Mouse (Mus musculus): ENCODE measurements at regions not wholly inside any gene's neighbourhood (a gene's known extent, or its start where the extent isn't known, plus 50 kb on each side); places are given as distances from the start of the nearest gene placed in this dataset.

DNA sequence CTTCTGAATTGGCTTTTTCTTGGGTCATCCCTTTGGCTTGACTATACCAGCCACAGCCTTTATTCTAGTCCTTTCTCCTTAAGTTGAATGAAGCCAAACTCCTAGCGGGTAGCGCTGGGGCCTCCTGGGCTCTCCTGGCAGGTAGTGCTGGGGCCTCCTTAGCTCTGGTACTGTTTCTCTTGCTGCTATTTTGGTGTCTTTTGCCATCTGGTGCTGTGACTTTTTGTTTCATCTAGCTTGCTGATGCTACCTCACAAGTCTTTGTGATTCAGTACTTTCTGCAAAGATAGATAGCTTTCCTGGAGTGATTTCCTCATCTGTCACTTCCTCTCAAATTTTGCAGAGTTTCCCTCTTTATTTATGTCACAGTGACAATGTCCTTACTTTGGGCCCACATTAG, 90.1 kb downstream of the Tmem200c start:
- Histone ChIP-seq H3K36me3 (ENCODE audit: control insufficient read depth, insufficient read depth, low read length) (no peaks in the 10 kb centered on the region), H3K4me1 (ENCODE audit: control insufficient read depth, insufficient read depth, low read length) (no peaks in the 10 kb centered on the region), H3K27me3 (replicated peaks; ENCODE audit: control insufficient read depth, insufficient read depth, low read length) (no peaks in the 10 kb centered on the region; the same call in 1 of the 2 replicates), H3K27ac (ENCODE audit: insufficient read depth, low read depth, low read length) (no peak overlapping the region), H3K4me3 (ENCODE audit: insufficient read depth, low read depth, low read length) (no peak overlapping the region)
- TF ChIP-seq POLR2A (IDR thresholded peaks at IDR 0.05; ENCODE audit: low read depth, low read length) = no peak
- no peak for TF ChIP-seq CTCF (conservative IDR thresholded peaks at IDR 0.05; ENCODE audit: insufficient read depth, insufficient read length, low read depth, low read length)
- 98% methylated on average over 2 of the region's 2 CpGs for WGBS
- no peak for DNase-seq

DNA sequence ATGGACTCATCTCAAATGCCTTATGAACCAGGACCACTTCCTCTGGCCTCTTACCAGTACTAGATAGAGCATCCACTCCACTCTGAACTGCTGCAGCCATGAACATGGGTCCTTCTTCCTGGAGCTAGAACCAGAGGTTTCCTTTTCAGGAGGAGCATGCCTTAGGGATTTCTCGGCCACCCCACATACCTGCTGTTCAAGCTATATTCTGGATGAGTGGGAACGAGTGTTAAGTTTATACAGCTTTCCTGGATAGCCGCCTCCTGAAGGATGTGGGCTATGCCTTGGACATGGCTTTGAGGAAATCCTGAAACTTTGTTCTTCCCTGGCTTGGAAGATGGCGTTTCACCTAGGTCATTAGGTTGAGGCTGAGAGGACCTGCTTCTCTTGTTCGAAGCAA, 91.8 kb downstream of the Tmem200c start:
- DNase-seq = no peak
- TF ChIP-seq POLR2A (IDR thresholded peaks at IDR 0.05; ENCODE audit: low read depth, low read length) (no peak), CTCF (conservative IDR thresholded peaks at IDR 0.05; ENCODE audit: insufficient read depth, insufficient read length, low read depth, low read length) (no peak)
- H3K4me3 ChIP-seq (ENCODE audit: insufficient read depth, low read depth, low read length) = no peak overlapping the region
- WGBS = 89% methylated on average over 5 of the region's 5 CpGs
- H3K4me1 ChIP-seq (ENCODE audit: control insufficient read depth, insufficient read depth, low read length) = no peaks in the 10 kb centered on the region
- no peak overlapping the region for H3K27ac ChIP-seq (ENCODE audit: insufficient read depth, low read depth, low read length)
- no peaks in the 10 kb centered on the region for H3K36me3 ChIP-seq (ENCODE audit: control insufficient read depth, insufficient read depth, low read length)
- H3K27me3 ChIP-seq (replicated peaks; ENCODE audit: control insufficient read depth, insufficient read depth, low read length) = no peaks in the 10 kb centered on the region; the same call in 1 of the 2 replicates

DNA sequence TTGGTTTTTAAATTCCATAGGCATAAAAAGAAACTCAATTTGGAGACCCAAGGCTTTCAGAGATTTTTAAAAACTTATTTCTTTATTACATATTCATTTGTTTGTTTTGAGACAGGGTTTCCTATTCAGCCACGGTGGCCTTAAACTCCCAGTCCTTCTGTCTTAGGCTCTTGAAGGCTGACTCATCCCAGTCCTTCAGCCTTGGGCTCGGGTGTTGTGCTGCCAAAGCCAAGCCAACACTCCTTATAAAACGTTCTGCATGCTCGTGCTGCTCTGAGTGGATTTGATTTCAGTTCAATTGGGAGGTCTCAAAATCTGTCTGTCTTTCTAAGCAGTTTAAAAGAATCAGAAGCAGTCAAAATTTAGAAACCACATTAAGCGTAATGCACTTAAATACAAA, 96.8 kb downstream of the Tmem200c start:
- DNase-seq = no peak
- 70% methylated on average over 5 of the region's 5 CpGs for WGBS
- no peaks in the 10 kb centered on the region; the same call in 1 of the 2 replicates for H3K27me3 ChIP-seq (replicated peaks; ENCODE audit: control insufficient read depth, insufficient read depth, low read length)
- H3K27ac ChIP-seq (ENCODE audit: insufficient read depth, low read depth, low read length) = no peak overlapping the region
- TF ChIP-seq CTCF (conservative IDR thresholded peaks at IDR 0.05; ENCODE audit: insufficient read depth, insufficient read length, low read depth, low read length) (no peak), POLR2A (IDR thresholded peaks at IDR 0.05; ENCODE audit: low read depth, low read length) (no peak)
- no peaks in the 10 kb centered on the region for H3K4me1 ChIP-seq (ENCODE audit: control insufficient read depth, insufficient read depth, low read length)
- H3K36me3 ChIP-seq (ENCODE audit: control insufficient read depth, insufficient read depth, low read length) = no peaks in the 10 kb centered on the region
- H3K4me3 ChIP-seq (ENCODE audit: insufficient read depth, low read depth, low read length) = no peak overlapping the region

DNA sequence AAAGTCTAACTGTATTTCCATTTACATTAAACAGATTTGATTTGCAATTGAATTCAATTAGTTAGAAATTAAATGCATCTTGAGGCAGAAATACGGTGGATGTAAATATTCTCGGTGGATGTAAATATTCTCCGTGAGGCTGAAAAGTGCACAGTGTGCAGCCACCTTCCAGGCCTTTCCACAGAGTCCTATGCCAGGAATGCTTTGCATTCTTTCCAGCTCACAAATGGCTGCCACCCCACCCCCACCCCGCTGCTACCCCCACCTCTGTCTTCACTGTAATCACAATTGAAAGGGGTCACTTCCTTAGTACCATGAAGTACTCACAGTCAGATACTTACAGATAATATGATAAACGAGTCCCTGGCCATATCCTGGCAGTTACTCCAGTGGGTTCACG, 101.0 kb downstream of the Tmem200c start:
- no peak for DNase-seq
- Histone ChIP-seq H3K4me3 (ENCODE audit: insufficient read depth, low read depth, low read length) (no peak overlapping the region), H3K36me3 (ENCODE audit: control insufficient read depth, insufficient read depth, low read length) (no peaks in the 10 kb centered on the region), H3K27me3 (replicated peaks; ENCODE audit: control insufficient read depth, insufficient read depth, low read length) (no peaks in the 10 kb centered on the region), H3K27ac (ENCODE audit: insufficient read depth, low read depth, low read length) (no peak overlapping the region), H3K4me1 (ENCODE audit: control insufficient read depth, insufficient read depth, low read length) (no peaks in the 10 kb centered on the region)
- 53% methylated on average over 6 of the region's 6 CpGs for WGBS
- TF ChIP-seq CTCF (conservative IDR thresholded peaks at IDR 0.05; ENCODE audit: insufficient read depth, insufficient read length, low read depth, low read length) = no peak
- TF ChIP-seq POLR2A (IDR thresholded peaks at IDR 0.05; ENCODE audit: low read depth, low read length) = no peak

DNA sequence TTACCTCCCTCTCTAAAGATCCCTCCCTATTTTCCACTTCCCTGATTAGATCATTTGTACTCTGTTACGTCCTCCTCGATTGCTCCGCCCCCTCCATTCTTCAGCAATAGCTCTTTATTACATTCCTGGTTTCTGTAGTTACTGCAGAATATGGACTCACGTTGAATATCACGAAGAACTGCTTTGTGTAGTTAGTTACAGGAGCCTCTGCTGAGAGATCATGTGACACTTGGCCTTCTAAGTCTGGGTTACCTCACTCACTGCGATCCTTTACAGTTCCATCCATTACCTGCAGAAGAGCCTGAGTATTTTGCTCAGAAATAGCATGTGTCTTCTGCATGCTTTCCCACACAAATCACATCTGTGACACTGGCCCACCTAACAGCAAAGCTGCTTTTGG, 102.3 kb downstream of the Tmem200c start:
- TF ChIP-seq POLR2A (IDR thresholded peaks at IDR 0.05; ENCODE audit: low read depth, low read length) = no peak
- Histone ChIP-seq H3K36me3 (ENCODE audit: control insufficient read depth, insufficient read depth, low read length) (no peaks in the 10 kb centered on the region), H3K27ac (ENCODE audit: insufficient read depth, low read depth, low read length) (no peak overlapping the region), H3K4me3 (ENCODE audit: insufficient read depth, low read depth, low read length) (no peak overlapping the region), H3K4me1 (ENCODE audit: control insufficient read depth, insufficient read depth, low read length) (no peaks in the 10 kb centered on the region), H3K27me3 (replicated peaks; ENCODE audit: control insufficient read depth, insufficient read depth, low read length) (no peaks in the 10 kb centered on the region)
- DNase-seq = no peak
- 47% methylated on average over 6 of the region's 6 CpGs for WGBS

DNA sequence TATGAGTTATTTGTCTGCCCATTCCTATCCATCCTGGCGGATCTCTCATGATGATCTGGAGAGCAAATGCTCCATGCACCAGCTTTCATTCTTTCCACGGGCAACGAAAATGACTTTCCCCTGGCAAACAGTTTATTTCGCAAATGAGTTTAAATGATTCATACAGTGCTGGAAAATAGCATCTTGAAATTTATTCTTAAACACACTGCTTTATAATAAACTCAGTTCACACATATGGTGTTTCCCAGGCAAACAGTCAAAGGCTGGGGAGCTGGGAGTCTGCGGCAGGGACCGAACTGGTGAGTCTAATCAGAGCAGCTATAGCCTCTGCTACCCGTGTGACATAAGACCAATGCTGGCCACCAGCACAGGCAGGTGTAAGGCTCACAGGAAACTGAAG, 106.8 kb downstream of the Tmem200c start:
- no peak overlapping the region for H3K27ac ChIP-seq (ENCODE audit: insufficient read depth, low read depth, low read length)
- H3K4me1 ChIP-seq (ENCODE audit: control insufficient read depth, insufficient read depth, low read length) = no peaks in the 10 kb centered on the region
- no peak for DNase-seq
- TF ChIP-seq CTCF (conservative IDR thresholded peaks at IDR 0.05; ENCODE audit: insufficient read depth, insufficient read length, low read depth, low read length) (no peak), POLR2A (IDR thresholded peaks at IDR 0.05; ENCODE audit: low read depth, low read length) (no peak)
- WGBS = 81% methylated on average over 7 of the region's 7 CpGs
- H3K36me3 ChIP-seq (ENCODE audit: control insufficient read depth, insufficient read depth, low read length) = no peaks in the 10 kb centered on the region
- H3K4me3 ChIP-seq (ENCODE audit: insufficient read depth, low read depth, low read length) = no peak overlapping the region
- no peaks in the 10 kb centered on the region for H3K27me3 ChIP-seq (replicated peaks; ENCODE audit: control insufficient read depth, insufficient read depth, low read length)

DNA sequence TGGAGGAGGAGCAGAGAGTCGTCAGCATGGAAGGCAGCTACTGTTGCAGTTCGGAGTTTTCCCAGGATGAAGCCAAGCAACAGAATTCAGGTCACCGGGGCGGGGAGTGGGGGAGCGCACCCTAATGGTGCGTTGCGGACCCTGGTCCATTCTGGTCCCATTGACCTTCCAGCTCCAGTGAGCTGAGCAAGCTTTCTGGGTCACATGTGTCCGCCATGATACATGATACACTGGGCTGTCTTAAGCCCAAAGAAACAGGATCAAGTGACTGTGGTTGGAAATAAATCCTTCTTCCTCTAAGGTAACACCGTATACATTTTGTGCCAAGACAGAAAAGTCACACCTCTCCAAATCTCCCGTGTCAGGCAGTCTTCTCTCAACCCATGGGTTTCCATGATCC, 107.6 kb downstream of the Tmem200c start:
- no peak overlapping the region for H3K27ac ChIP-seq (ENCODE audit: insufficient read depth, low read depth, low read length)
- WGBS = 34% methylated on average over 10 of the region's 10 CpGs
- no peaks in the 10 kb centered on the region for H3K36me3 ChIP-seq (ENCODE audit: control insufficient read depth, insufficient read depth, low read length)
- no peaks in the 10 kb centered on the region for H3K4me1 ChIP-seq (ENCODE audit: control insufficient read depth, insufficient read depth, low read length)
- H3K4me3 ChIP-seq (ENCODE audit: insufficient read depth, low read depth, low read length) = no peak overlapping the region
- no peak for TF ChIP-seq POLR2A (IDR thresholded peaks at IDR 0.05; ENCODE audit: low read depth, low read length)
- TF ChIP-seq CTCF (conservative IDR thresholded peaks at IDR 0.05; ENCODE audit: insufficient read depth, insufficient read length, low read depth, low read length) = no peak
- H3K27me3 ChIP-seq (replicated peaks; ENCODE audit: control insufficient read depth, insufficient read depth, low read length) = no peaks in the 10 kb centered on the region
- DNase-seq = peak; percentile 2

DNA sequence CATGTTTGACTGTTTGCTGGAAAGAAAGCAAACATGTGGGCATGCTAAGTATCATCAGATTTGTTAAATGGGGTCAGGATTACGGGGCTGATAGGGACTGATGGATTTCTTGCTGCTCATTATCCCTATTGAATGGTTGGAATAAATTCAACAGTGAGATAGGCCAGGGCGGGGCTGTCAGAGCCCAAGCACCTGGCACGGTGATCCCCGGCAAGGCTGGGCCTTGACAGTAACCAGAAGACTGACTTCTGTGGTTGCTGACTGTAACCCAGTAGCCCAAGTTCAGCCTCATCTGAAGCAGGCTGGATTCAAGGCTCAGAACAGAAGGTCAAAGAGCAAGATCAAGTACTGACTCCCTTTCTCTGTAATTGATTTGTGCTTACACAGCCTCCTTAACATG, 109.6 kb downstream of the Tmem200c start:
- WGBS = 61% methylated on average over 4 of the region's 4 CpGs
- TF ChIP-seq CTCF (conservative IDR thresholded peaks at IDR 0.05; ENCODE audit: insufficient read depth, insufficient read length, low read depth, low read length) (no peak), POLR2A (IDR thresholded peaks at IDR 0.05; ENCODE audit: low read depth, low read length) (no peak)
- no peak overlapping the region for H3K27ac ChIP-seq (ENCODE audit: insufficient read depth, low read depth, low read length)

More for the DNA sequence above, 109.6 kb downstream of the Tmem200c start:
- no peak for DNase-seq
- H3K27me3 ChIP-seq (replicated peaks; ENCODE audit: control insufficient read depth, insufficient read depth, low read length) = no peaks in the 10 kb centered on the region
- H3K36me3 ChIP-seq (ENCODE audit: control insufficient read depth, insufficient read depth, low read length) = no peaks in the 10 kb centered on the region
- no peaks in the 10 kb centered on the region for H3K4me1 ChIP-seq (ENCODE audit: control insufficient read depth, insufficient read depth, low read length)
- H3K4me3 ChIP-seq (ENCODE audit: insufficient read depth, low read depth, low read length) = no peak overlapping the region

Measured in kidney, adult 2 months (tissue).